Mouse (Mus musculus) left cerebral cortex, adult 18-20 months (tissue): Measurements from ENCODE around the gene Ywhaq. TPM values are rescaled to one million over a fixed set of nuclear protein-coding genes. Genes with fewer than 3 reads are reported as not detected.
"Not testable (repeated sequence)": the region's sequence is repeated elsewhere in the genome, so short reads cannot be mapped to it uniquely, and the experiment has no call there.

Experiments
- DNase-seq, 2 experiments: peaks; one replicate each; pipeline ENCODE4 v3.0.0; 2021 to 2022; ENCODE audit warnings: low spot score in 2 of 2, mixed read lengths in 1 of 2
- total RNA-seq, 2 experiments: library from RNA; stranded (reverse); gene quantifications; 2 replicates each; pipeline ENCODE4 v1.2.3; 2021

Gene Ywhaq
- total RNA-seq, 2 experiments from 2014 or later: 437 to 458 TPM

GRCm38 (mm10) chr12:21416506-21416905, 931 bp downstream of the Ywhaq start:
- DNase-seq: no peak

DNA sequence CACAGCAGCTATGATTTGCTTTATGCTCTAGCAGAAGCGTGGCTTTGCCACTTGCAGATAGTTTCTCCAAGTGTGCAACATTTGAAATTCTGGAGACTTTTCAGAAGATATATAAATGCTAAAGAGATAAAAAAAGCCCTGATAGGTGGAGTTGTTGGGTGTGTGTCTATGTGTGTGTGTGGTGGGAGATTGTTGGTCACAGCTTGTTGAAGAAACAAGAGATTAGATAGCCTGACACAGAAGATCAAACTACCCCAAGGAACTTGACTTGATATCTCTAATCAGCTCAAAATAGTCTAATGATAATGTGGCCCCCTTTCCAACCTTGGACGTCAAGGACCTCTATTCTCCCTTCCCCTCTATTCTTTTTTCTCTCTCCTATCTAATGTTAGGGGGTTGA, 6.8 kb downstream of the Ywhaq start:
- DNase-seq: no peak

GRCm38 (mm10) chr12:21409651-21410050, 7.8 kb downstream of the Ywhaq start:
- no peak for DNase-seq

- DNase-seq: no peak
These were observed 8.6 kb downstream of the Ywhaq start for GRCm38 (mm10) chr12:21408789-21409367.

- no peak for DNase-seq
These were observed 14.7 kb downstream of the Ywhaq start for GRCm38 (mm10) chr12:21402771-21403170.

DNA sequence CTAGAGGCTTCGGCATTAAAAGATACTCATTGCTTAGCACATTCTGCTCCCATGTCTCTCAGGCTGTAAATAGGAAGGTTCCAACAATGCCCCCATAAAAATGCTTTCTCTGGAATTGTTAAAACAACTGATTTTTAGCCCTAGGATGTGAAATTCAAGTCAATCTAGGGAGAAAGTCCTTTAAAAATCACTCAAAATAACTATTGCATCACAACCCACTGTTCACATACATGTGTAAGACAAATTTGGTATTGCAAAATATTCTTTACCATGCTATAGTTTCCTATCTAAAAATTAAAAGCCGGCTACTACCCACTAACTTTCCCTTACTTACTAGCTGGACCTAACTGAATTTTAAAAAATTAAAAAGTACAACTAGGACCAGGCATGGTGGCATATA, 31.2 kb downstream of the Ywhaq start:
- DNase-seq: no peak

DNA sequence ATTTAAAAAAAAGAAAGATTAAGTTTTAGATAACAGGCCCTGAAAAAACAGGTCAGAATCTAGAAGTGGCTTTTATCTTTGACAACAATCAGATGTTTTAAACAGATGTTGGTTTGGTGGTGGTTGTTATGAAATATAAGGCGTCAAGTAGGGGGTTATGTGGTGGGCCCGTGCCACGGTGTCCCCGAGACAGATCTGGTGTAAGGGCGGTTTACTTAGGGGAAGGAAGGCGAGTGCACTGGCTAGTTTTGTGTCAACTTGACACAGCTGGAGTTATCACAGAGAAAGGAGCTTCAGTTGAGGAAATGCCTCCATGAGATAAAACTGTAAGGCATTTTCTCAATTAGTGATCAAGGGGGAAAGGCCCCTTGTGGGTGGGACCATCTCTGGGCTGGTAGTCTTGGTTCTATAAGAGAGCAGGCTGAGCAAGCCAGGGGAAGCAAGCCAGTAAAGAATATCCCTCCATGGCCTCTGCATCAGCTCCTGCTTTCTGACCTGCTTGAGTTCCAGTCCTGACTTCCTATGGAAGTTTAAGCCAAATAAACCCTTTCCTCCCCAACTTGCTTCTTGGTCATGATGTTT, 38.6 kb downstream of the Ywhaq start:
- DNase-seq: not testable (repeated sequence)

- no peak for DNase-seq
These were observed 41.9 kb downstream of the Ywhaq start for GRCm38 (mm10) chr12:21375376-21376157.

DNA sequence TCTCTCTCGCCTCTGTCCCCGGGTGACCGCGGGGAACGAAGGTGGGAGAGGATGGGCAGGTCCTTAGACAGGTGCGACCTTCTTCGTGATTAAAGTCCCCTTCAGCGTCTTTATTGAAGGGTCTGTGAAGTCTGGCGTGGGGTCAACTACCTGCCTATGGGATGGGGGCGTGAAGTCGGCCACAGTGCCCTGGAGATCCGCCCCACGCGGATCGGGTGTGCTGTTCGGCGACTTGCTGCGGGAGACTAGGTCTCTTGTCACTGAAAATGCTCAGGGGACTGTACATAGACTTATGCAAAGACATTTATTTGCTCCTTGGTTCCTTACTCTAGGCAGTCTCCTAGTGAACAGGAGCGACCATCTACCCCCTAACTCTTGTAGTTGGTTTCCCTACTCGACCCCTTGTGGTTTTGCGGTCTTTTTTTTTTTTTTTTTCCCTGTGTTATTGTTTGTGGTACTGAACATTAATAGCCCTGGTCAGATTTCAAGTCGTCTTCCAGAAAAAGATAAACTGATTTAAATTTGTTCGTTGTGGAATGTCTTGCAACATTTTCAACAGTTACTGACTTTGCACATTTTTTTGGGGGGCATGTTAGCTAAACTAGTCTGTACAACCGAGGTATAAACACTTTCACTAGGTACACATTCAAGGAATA, 43.5 kb downstream of the Ywhaq start:
- DNase-seq: no peak

DNA sequence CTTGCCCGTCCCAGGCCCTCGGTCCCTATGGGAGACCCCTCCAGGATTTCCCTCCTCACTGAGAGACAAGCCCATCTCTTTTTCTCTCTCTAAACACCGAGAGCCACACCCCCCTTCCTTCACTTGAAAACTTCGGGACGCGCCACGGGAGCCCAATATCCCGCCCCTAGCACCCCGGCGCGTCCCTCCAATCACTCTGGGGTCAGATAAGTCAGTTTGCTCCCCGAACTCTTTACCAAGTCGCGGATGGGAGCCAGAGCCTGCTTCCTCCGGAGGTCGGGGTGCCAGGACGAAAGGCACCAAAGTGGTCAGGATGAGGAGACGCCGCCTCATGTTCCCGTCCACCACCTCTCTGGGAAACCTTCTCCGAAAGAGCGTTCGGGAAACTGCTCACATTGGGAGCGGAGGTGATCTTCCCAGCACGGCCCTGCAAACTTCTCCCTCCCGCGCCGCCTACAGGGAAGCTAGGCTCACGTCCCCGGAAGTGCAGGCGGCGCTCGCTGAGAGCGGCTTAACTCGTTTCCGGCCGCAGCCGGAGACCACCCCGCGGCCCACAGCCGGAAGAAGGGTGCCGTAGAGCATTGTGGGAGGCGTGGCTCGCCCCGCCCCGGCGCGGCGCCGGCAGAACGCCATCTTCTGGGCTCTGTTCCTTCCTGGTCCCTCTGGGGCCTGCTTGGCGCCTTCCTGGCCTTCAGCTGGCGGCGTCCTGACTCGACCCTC, 44.2 kb downstream of the Ywhaq start, which contains the start of gene Adam17:
Adam17 (minus strand) TSS at position 533 of the 720 bp plus-strand sequence.
- peak; percentile 95 to 97 for DNase-seq

- DNase-seq: no peak
These were observed 47.3 kb downstream of the Ywhaq start for GRCm38 (mm10) chr12:21370035-21370611.

GRCm38 (mm10) chr12:21369087-21369410, 48.4 kb downstream of the Ywhaq start:
- DNase-seq: no peak

GRCm38 (mm10) chr12:21368376-21369086, 48.9 kb downstream of the Ywhaq start:
- DNase-seq: no peak

DNA sequence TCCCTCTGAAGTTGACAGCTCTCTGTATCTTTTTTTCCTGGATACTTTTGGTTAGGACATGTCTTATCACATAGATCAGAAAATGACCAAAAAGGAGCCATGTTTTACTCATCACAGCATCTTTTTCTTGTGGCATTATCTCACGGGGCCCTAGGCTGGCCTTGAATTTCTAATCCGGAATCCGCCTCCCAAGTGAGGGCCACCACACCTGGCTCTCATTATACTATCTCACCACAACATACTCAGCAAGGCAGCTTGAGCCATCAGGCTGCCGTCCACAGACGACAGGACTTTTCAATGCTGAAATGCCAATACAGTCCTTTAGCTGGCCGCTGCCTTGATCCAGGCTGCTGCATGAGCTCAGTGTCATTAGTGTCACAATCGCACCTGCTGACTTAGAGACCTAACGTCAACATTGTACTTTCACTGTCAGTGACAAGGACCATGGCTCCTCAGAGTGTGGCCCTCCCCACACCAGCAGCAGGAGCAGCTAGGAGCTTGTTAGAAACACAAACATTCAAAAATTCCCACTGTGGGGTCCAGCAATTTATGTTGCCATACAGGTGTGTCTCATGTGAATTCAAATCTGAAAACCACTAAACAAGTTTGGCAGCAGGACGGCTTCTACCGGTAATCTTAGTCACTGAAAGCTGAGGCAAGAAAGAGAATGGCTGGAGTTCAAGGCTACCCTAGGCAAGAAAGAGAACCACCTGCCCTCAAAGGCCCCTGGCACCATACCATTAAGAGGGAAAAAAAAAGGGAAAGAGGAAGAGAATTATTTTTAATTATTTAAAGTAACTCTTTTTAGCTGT, 52.6 kb downstream of the Ywhaq start:
- no peak for DNase-seq

GRCm38 (mm10) chr12:21363195-21363594, 54.2 kb downstream of the Ywhaq start:
- DNase-seq: no peak

DNA sequence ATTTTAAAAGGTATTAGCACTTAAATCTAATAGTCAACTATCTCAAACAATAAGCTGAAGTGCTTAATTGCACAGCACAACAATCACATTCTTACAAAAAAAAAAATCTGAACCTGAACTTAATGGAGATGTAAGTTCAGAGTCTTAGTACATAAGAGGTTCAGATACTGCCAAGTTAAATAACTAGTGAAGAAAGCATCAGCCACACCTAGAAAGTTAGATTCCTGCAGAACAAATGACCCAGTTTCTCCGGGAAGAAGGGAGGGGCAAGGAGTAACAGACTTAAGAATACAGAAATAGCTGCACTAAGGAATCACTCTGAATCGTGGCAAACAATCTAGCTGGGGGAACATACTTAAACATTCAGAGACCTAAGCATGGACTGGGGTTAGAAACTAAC, 54.8 kb downstream of the Ywhaq start:
- DNase-seq: no peak

DNA sequence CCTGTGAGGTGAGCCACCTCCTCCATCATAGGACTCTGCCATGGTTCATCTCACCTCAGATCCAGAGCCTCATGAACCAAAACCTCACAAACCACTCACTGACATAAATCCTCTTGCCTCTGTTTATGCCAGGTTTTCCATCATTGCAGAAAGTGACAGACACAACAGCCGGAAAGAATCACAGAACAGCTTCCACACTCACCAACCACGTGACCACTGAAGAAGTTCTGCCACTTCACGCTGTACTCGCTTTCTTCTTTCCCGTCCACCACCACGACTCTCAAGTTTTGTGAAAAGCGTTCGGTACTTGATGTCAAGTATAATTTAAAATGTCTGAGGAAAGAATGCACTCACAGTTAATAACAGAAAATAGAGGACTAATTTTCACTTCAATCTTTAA, 63.8 kb downstream of the Ywhaq start:
- no peak for DNase-seq

DNA sequence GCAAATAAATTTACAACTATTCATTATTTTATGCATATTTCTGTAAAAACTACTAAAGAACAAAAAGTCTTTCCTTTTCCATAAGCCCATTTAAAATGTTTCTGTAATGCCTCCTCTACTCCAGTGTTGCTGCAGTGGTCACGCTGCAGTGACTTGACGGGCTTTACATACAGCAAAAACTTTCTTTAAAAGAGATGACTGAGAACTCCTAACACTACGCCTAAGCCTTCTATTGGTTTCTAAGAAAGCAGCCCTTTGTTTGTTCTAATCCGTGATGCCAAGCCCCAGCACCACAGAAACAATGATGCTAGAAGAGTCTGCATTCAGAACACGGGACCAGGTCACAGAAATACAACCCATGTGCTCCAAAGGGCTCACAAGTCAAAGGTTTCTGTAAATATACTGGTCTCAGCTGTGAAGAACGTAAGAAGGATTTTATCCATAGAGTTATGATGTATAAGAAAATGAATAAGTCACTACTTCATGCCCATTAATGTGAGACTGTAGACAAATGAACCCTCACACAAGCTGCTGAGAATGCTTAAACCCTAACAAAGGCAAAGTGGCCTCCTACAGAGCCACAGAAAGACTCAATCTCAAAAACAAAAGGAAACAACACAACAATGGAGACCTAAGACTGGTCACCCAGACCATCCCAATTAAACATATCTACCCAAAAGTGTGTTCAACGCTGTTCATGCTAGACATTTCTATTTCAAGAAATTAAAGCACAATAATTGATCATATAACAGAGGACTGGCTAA, 67.1 kb downstream of the Ywhaq start:
- no peak for DNase-seq

DNA sequence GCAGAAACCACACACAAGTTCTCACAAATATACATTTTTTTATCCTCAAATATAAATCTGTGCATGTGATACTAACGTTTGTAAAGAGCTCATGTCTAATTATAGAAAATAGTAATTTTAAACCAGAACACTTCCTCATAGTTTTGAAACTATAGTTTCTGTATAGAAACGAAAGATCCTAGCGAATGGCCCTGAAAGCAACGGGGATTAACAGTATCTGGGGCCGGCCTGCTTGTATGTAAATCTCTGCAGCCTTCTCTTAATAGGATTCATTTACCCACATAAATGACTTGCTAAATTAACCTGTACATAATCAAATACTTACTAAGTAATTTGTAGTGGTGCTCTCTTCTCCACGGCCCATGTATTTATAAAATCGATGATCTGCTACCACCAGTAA, 70.5 kb downstream of the Ywhaq start:
- DNase-seq: no peak
